Mouse (Mus musculus) CD4-positive naive resting alpha-beta T cell, adult 57 days (primary cell): ENCODE results near the gene Ppef1. TPM values are rescaled to one million over a fixed set of nuclear protein-coding genes. Genes with fewer than 3 reads are reported as not detected.

Experiments
- total RNA-seq: library from RNA; stranded (reverse); gene quantifications from one replicate; pipeline ENCODE4 v1.2.4, GENCODE M21; 2023

The Ppef1 gene
- not detected for total RNA-seq

DNA sequence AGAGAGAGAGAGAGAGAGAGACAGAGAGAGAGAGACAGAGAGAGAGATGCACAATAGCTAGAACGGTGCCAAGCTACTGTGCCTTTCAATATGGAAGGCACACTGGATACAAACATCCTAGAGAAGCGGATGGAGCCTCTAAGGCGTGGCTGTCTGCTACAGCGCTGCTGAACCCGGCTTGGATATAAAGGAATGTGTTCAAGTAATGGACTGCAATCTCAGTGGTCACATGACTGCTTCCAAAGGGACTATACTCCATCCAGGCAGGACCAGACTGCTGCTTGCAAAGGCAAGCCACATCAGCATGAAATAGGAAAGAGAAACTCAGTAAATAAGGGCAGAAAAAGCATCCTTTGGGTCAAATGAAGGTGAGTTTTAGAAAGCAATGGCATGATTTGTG lies at the start of gene Ppef1:
Gene Ppef1 (minus strand): TSS at position 116 of the 400 bp plus-strand sequence.

DNA sequence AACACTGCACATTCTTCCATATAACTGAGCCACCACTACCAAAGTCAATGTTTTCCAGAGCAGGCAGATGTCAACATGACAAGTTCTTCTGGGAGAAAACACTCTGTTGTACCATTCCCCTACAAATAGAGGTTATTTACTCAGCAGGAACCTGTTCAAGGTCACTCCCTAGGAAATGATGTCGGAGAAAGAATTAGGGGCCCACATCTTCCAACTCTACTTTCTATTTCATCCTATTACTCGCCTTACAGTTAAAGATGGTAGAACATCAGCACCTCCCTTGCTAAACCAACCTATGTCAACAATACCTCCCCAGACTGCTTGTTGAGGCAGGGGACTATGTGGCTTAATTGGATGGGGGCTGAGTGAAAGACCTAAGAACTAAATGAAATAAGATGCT lies 32.1 kb upstream of the Ppef1 start, which contains the start of gene Rs1:
Gene Rs1 (plus strand): TSS at position 301 of the 400 bp plus-strand sequence.

Other genes starting within 250 kb of the Ppef1 start
- 14.2 TPM for gene Phka2, start 233.6 kb downstream of the Ppef1 start, total RNA-seq
- not detected for gene Rs1, start 32.2 kb upstream of the Ppef1 start, total RNA-seq
- gene Gja6, start 171.3 kb upstream of the Ppef1 start, total RNA-seq: not detected